ENCODE assay signal across 1 mouse cellular context in the genomic region with DNA sequence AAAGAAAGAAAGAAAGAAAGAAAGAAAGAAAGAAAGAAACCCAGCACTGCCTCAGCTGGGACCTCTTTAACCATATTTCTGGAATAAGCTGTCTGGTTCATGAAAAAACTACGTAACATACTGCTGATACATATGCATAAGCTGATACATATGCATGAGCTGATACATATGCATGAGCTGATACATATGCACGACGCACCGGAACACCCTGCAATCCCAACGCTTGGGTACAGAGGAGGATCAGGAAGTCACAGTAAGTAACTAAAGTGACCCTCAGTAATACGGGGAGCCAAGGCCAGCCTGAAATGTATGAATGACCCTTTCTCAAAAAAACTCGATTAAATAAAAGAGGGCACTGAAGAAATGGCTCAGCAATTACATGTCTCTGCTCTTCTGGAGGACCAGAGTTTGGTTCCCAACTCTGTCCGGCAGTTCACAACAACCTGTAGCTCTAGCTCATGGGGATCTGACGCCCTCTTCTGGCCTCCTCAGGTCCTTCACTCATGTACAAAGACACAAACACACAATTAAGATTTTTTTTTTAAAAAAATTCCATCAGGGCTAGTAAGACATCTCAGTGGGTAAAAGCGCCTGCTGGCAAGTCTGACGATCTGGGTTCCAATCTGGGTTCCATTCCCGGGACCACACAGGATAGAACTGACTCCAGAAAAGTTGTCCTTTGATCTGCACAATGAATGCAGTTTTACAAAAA.
TF ChIP-seq lines count a peak whose summit lies in the region.

No protein-coding gene starts in this region.

TF ChIP-seq in myocyte, 11 proteins besides CTCF, POLR2A, EP300 and RAD21 (continued from another document):
- TF ChIP-seq MYOG (IDR thresholded peaks at IDR 0.05; ENCODE audit: control insufficient read depth in 1 of 3, insufficient read depth in 1 of 3, insufficient read length in 2 of 3, low read depth in 2 of 3) (no peak), TCF3 (IDR thresholded peaks at IDR 0.05; ENCODE audit: insufficient read length, low read depth) (no peak), TCF12 (IDR thresholded peaks at IDR 0.05; ENCODE audit: insufficient read depth, poor library complexity, severe bottlenecking) (no peak), POLR2AphosphoS2 (IDR thresholded peaks at IDR 0.05; ENCODE audit: insufficient read length, low read depth) (no peak), USF1 (IDR thresholded peaks at IDR 0.05; ENCODE audit: low read depth) (no peak)
